Mouse (Mus musculus) kidney, postnatal 36 days (tissue): Measurements from ENCODE around the gene Btbd9.
A peak's percentile ranks its signal among the peaks of the same experiment; 100 is the strongest.

Source experiments
- DNase-seq, 2 experiments: peaks; one replicate each; pipeline ENCODE4 v3.0.0; 2021 to 2022; ENCODE audit warnings: mixed read lengths in 2 of 2

The Btbd9 gene

GRCm38 (mm10) chr17:30598300-30598699 is 22.0 kb upstream of the Btbd9 start:
- no peak for DNase-seq

- DNase-seq, result no peak
Observed at GRCm38 (mm10) chr17:30597786-30598185, 21.5 kb upstream of the Btbd9 start.

- no peak for DNase-seq
Observed at GRCm38 (mm10) chr17:30594846-30595245, 18.6 kb upstream of the Btbd9 start.

DNA sequence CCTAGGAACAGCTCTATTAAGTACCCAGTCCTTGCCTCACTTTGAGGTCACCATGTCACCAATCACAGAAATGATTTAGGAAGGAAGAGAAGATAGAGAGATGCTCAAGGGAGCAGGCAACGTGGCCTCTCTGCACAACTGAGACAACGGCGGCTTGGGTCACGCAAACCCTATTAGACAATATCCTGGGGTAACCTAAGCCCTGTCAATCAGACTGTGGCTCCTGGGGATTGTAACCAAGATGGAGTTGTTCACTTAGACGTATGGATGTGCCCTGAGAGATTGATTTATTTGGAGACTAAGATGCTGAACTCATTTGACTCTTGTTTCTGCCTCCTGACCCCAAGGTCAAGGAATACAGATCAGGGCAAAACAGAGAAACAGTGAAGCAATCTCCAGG is 18.1 kb upstream of the Btbd9 start:
- DNase-seq, result no peak

DNA sequence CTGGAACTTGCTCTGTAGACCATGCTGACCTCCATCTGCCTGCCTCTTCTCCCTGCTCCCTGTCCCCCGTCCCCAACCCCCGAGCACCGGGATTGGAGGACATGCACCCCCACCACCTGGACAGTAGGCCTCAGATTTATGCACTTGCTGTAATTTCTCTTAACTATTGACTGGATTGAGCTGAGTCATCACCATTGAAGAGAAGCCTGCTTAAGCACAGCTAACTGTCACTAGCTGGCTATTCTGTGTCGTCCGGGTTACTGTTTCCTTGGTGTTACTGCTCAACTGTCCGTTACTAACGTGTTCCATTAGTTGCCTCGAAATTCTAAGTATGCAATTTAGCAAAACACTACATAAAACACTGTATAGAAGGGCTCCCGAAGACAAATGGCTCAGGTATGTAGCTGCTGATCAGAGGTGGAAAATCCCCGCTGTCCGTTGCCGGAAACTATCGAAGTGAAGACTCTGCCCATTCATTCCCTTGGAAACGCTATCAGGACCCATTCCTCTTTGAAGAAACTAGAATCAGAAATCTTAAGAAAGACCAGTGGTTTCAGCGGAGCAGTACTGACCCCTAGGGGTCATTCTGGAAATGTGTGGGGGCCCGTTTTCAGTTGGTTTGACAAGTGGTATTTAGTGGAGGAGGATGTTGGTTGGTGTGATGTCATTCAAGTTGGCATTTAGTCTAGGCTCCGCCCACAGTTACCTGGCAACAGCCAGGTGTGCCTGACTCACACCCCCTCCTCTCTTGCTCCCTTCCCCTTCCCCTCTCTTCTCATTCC is 14.3 kb upstream of the Btbd9 start:
- DNase-seq, result peak; percentile 58 to 72

DNA sequence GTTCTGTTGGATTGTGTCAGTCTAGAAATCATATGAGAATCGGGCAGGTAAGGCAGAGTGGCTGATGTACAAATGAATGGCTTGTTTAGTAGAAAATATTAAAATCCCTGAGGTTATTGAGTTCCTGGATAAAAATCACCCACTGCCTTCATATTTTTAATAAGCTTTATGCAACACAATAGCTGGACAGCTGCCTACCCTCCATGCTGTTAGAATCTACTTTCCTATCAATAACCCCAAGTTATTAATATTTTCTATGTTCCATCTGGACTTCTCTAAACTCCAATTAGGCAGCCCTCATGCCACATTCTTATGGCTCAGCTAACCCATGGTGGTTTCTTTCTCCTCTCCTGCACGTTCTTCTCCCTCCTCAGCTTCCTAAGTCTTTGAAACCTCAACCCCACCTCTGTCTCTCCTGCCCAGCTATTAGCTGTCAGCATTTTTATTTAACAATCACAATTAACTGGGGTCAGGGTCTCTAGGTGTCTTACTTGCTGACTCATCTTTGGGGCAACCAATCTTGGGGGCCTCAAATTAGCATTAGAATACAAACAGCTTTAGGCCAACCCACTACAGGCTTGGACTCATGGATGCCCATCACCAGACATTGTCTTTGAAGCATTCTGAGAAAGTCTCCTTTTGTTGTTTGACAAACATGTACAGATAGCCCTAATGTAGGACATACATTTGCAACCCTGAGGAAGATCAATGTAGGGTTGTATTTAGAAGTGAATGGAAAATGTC is 7.1 kb upstream of the Btbd9 start:
- DNase-seq, result no peak

DNA sequence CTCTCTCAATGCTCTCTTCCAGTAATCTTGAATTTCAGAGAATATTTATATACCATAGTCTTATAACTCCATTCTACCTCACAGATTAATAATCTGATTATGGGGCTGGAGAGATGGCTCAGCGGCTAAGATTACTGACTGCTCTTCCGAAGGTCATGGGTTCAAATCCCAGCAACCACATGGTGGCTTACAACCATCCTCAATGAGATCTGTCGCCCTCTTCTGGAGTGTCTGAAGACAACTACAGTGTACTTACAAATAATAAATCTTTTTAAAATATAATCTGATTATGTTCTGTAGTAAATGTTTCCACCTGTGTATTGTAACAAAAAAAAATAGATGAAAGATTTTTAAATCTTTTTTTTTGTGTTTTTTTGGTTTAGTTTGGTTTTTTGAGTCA is 6.0 kb upstream of the Btbd9 start:
- no peak for DNase-seq

GRCm38 (mm10) chr17:30581201-30581600 is 4.9 kb upstream of the Btbd9 start:
- DNase-seq, result no peak

DNA sequence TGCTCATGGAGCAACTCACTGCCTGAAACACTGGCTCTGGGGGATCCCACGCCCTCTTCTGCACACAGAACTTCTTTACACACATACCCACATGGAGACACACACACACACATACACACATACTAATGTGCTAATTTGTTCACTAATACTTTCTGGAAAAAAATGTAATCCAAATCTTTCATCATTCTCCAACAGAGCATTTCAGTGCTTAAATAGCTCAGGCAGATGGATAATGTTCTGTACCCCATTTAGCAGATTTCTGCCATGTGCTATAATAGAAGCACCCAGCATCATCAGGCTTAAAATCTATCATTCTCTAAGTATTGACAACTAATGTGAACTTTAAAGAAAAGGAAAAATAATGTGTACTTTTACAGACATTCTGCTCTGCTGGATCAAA is 4.5 kb upstream of the Btbd9 start:
- DNase-seq, result no peak

- DNase-seq, result no peak
Observed at GRCm38 (mm10) chr17:30576946-30577345, 658 bp upstream of the Btbd9 start.

- no peak for DNase-seq
Observed at GRCm38 (mm10) chr17:30575121-30575904, 975 bp downstream of the Btbd9 start.

GRCm38 (mm10) chr17:30574783-30575075 is 1.6 kb downstream of the Btbd9 start:
- no peak for DNase-seq

- peak; percentile 50 to 68 for DNase-seq
Observed at GRCm38 (mm10) chr17:30573990-30574782, 2.1 kb downstream of the Btbd9 start.

DNA sequence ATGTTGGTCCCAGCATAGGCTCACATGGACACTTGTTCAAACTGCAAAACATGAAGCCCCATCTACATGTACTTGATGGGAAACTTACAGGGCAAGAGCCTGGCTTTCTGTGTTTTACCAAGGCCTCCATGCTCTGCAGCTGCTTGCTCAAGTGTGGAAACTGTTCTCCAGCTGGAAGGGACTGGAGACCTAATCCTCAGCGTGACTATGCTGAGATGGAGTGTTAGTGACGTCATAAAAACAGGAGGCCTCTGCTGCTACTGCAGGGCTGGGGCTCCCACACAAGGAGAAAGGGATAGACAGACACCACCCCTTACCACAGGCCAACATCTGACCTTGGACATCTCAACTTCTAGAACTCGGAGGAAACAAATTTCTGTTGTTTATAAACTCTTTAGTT is 5.3 kb downstream of the Btbd9 start:
- DNase-seq, result no peak

- peak; percentile 91 for DNase-seq
Observed at GRCm38 (mm10) chr17:30570173-30570572, 6.1 kb downstream of the Btbd9 start.

GRCm38 (mm10) chr17:30568473-30568872 is 7.8 kb downstream of the Btbd9 start:
- no peak for DNase-seq

- peak; percentile 45 to 53 for DNase-seq
Observed at GRCm38 (mm10) chr17:30564971-30565370, 11.3 kb downstream of the Btbd9 start.

- no peak for DNase-seq
Observed at GRCm38 (mm10) chr17:30564407-30564806, 11.9 kb downstream of the Btbd9 start.

DNA sequence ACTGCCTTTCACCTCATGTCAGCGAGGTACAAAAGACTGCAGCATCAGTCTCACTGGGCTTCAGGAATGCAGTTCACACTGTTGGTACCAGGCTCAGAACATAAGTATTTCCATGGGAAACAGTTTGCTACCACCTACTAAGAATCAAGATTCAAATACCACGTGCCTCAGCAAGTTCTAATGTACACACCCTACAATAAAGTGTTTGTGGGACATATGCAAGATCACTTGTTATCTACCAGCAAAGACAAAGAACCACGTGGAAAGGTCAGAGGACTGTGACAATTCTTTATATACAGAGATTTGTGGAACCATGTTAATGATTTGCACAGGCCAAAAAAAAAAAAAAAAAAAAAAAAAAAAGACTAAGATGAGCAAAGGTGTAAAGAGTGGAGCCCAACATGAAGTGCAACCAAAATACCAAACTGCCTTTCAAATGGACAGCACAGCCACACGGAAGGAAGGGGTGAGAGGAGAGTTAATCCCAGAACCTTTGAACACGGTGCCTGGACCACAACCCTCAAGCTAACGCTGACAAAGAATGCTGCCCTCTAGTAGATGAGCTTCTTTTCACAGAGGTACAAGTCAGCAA is 12.7 kb downstream of the Btbd9 start:
- DNase-seq, result no peak

DNA sequence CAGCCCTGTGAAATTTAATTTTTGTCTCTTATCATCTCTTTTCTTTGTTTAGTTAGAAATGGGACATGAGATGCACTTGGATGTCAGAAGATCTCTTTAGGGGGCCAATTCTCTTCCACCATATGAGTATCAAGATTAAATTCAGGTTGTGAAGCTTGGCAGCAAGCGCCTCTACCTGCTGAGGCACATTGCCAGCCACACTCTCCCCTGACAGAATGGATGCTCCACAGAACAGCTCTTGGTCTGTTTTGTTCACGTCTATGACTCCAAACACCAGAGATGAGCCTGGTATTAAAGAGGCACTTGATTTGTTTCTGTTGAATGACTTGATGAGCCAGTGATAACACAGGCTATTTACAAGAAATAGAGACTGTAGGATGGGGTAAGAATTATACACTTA is 13.5 kb downstream of the Btbd9 start:
- DNase-seq, result no peak

- peak; percentile 78 to 94 for DNase-seq
Observed at GRCm38 (mm10) chr17:30559536-30559935, 16.8 kb downstream of the Btbd9 start.

GRCm38 (mm10) chr17:30558623-30559022 is 17.7 kb downstream of the Btbd9 start:
- DNase-seq, result no peak
